12 mouse cellular contexts compared by ENCODE assay signal in genomic region chr17:14912420-14912819, GRCm38 (mm10). TPM values are rescaled to one million over a fixed set of nuclear protein-coding genes. Genes with fewer than 3 reads are reported as not detected.
DNase-seq lines count a peak whose midpoint lies in the region; ATAC-seq and TF ChIP-seq lines count a peak whose summit lies in the region.
"Had no signal": no experiment of that assay in that cellular context is flagged by ENCODE, and none has a peak within 500 bp of the region (broad histone marks: within the 10 kb centered on the region; RNA-seq: fewer than 3 reads in every experiment).

No protein-coding gene starts in this region.

- TF ChIP-seq EP300 in lung, postnatal 0 days (IDR thresholded peaks at IDR 0.05): no peak

- H3K27me3 ChIP-seq in hindbrain, embryonic 11.5 days (ENCODE audit: control insufficient read depth, insufficient read depth, low read length): no peaks in the 10 kb centered on the region
- H3K27me3 ChIP-seq in hindbrain, embryonic 12.5 days: no peaks in the 10 kb centered on the region
- no peaks in the 10 kb centered on the region for H3K27me3 ChIP-seq in lung, postnatal 0 days (replicated peaks; ENCODE audit: insufficient read depth, low read length)
- H3K27me3 ChIP-seq: heart, embryonic 15.5 days had no signal

- H3K4me1 ChIP-seq in hindbrain, embryonic 11.5 days (replicated peaks; ENCODE audit: control insufficient read depth, insufficient read depth, low read length): no peaks in the 10 kb centered on the region
- H3K4me1 ChIP-seq in hindbrain, embryonic 12.5 days: no peaks in the 10 kb centered on the region
- H3K4me1 ChIP-seq in lung, postnatal 0 days (ENCODE audit: insufficient read depth, low read depth, low read length): no peaks in the 10 kb centered on the region
- peaks cover 6% of the 10 kb centered on the region for H3K4me1 ChIP-seq in bone marrow macrophage, adult 2 months (ENCODE audit: control insufficient read depth, insufficient read depth, low read length)
- H3K4me1 ChIP-seq: heart, embryonic 15.5 days had no signal

- no peaks in the 10 kb centered on the region for H3K36me3 ChIP-seq in hindbrain, embryonic 11.5 days (ENCODE audit: control insufficient read depth, insufficient read depth, low read length)
- H3K36me3 ChIP-seq in hindbrain, embryonic 12.5 days: no peaks in the 10 kb centered on the region
- no peaks in the 10 kb centered on the region for H3K36me3 ChIP-seq in lung, postnatal 0 days (ENCODE audit: insufficient read depth, low read length)
- H3K36me3 ChIP-seq: heart, embryonic 15.5 days had no signal

- no peak for ATAC-seq in hindbrain, embryonic 11.5 days (ENCODE audit: low FRiP score)
- ATAC-seq in hindbrain, embryonic 12.5 days (ENCODE audit: low FRiP score): no peak
- no peak for ATAC-seq in lung, postnatal 0 days
- ATAC-seq: forebrain, embryonic 14.5 days had no signal

- no peak overlapping the region for H3K27ac ChIP-seq in hindbrain, embryonic 11.5 days (ENCODE audit: low read depth, low read length)
- H3K27ac ChIP-seq in hindbrain, embryonic 12.5 days: no peak overlapping the region
- H3K27ac ChIP-seq in lung, postnatal 0 days (ENCODE audit: low read length): no peak overlapping the region
- no peak overlapping the region for H3K27ac ChIP-seq in bone marrow macrophage, adult 2 months (ENCODE audit: insufficient read depth, low read depth, low read length)
- H3K27ac ChIP-seq: heart, embryonic 15.5 days had no signal

- H3K4me3 ChIP-seq in hindbrain, embryonic 11.5 days (ENCODE audit: low read depth, low read length): no peak overlapping the region
- H3K4me3 ChIP-seq in hindbrain, embryonic 12.5 days: no peak overlapping the region
- no peak overlapping the region for H3K4me3 ChIP-seq in lung, postnatal 0 days (ENCODE audit: low read depth, low read length)
- no peak overlapping the region for H3K4me3 ChIP-seq in bone marrow macrophage, adult 2 months (ENCODE audit: insufficient read depth, low read length)
- H3K4me3 ChIP-seq: heart, embryonic 15.5 days had no signal

- no peak overlapping the region for H3K4me2 ChIP-seq in hindbrain, embryonic 11.5 days (replicated peaks; ENCODE audit: low read depth, low read length)
- no peak overlapping the region for H3K4me2 ChIP-seq in hindbrain, embryonic 12.5 days (replicated peaks)
- no peak overlapping the region for H3K4me2 ChIP-seq in lung, postnatal 0 days (replicated peaks; ENCODE audit: low read depth, low read length)
- H3K4me2 ChIP-seq: heart, embryonic 15.5 days had no signal

- no peak overlapping the region for H3K9ac ChIP-seq in hindbrain, embryonic 11.5 days (ENCODE audit: low read depth, low read length)
- H3K9ac ChIP-seq in hindbrain, embryonic 12.5 days: no peak overlapping the region
- no peak overlapping the region for H3K9ac ChIP-seq in lung, postnatal 0 days (replicated peaks; ENCODE audit: low read depth)
- H3K9ac ChIP-seq: heart, embryonic 15.5 days had no signal

- no peak for TF ChIP-seq POLR2A in bone marrow macrophage, adult 2 months (IDR thresholded peaks at IDR 0.05; ENCODE audit: borderline replicate concordance, low read depth, low read length)

- H3K9me3 ChIP-seq in hindbrain, embryonic 11.5 days (ENCODE audit: control insufficient read depth, low read length): no peaks in the 10 kb centered on the region
- H3K9me3 ChIP-seq in hindbrain, embryonic 12.5 days (replicated peaks): no peaks in the 10 kb centered on the region
- H3K9me3 ChIP-seq in lung, postnatal 0 days (ENCODE audit: low read length): no peaks in the 10 kb centered on the region
- H3K9me3 ChIP-seq: heart, embryonic 15.5 days had no signal

- 54% methylated on average over 6 of the region's 6 CpGs for WGBS in hindbrain, embryonic 11.5 days
- WGBS in hindbrain, embryonic 12.5 days: 50% methylated on average over 6 of the region's 6 CpGs
- WGBS in lung, postnatal 0 days: 50% methylated on average over 6 of the region's 6 CpGs

- peak; percentile 53 for TF ChIP-seq CTCF in lung, postnatal 0 days (IDR thresholded peaks at IDR 0.05)
- TF ChIP-seq CTCF in bone marrow macrophage, adult 2 months (IDR thresholded peaks at IDR 0.05; ENCODE audit: low read depth, low read length): peak; percentile 31; the same call in 1 of the 2 replicates

- DNase-seq in hindbrain, embryonic 11.5 days (ENCODE audit: low spot score): peak; percentile 31
- no peak for DNase-seq in lung, postnatal 0 days (ENCODE audit: low spot score)
- DNase-seq in lung, adult 18-20 months: no peak
- peak; percentile 29 for DNase-seq in retina, postnatal 1 day
- DNase-seq in cerebellum, postnatal 4 days (ENCODE audit: low spot score in 2 of 2): no peak
- no peak for DNase-seq in urinary bladder, postnatal 4 days (ENCODE audit: low spot score in 2 of 2)
- DNase-seq: cerebellum, adult 9-10 months; lung, postnatal 14 days had no signal

RNA-seq across cellular contexts. Expression of gene Wdr27, which starts 30.5 kb away (rescaled TPM):
- 6.0 and 6.2 TPM in 2 replicates for polyA plus RNA-seq in hindbrain, embryonic 11.5 days (2014; fragmentation: Nextera tagmentation; extraction: Ambion mirVana)
- polyA plus RNA-seq in hindbrain, embryonic 12.5 days (2016; fragmentation: Nextera tagmentation; extraction: Ambion mirVana): 7.0 and 8.5 TPM in 2 replicates
- polyA plus RNA-seq in lung, postnatal 0 days (2015; fragmentation: Nextera tagmentation; extraction: Ambion mirVana): 16.7 and 18.5 TPM in 2 replicates
- polyA plus RNA-seq in bone marrow macrophage, adult 2 months (2012; ENCODE audit: insufficient read depth, insufficient read length, missing spikeins): 1.9 and 3.8 TPM in 2 replicates

RNA-seq across cellular contexts. Expression of gene 1600012H06Rik, which starts 30.6 kb away (rescaled TPM):
- polyA plus RNA-seq in hindbrain, embryonic 11.5 days (2014; fragmentation: Nextera tagmentation; extraction: Ambion mirVana): 34.9 and 39.4 TPM in 2 replicates
- 37.5 and 39.5 TPM in 2 replicates for polyA plus RNA-seq in hindbrain, embryonic 12.5 days (2016; fragmentation: Nextera tagmentation; extraction: Ambion mirVana)
- polyA plus RNA-seq in lung, postnatal 0 days (2015; fragmentation: Nextera tagmentation; extraction: Ambion mirVana): 44.0 and 45.4 TPM in 2 replicates
- polyA plus RNA-seq in bone marrow macrophage, adult 2 months (2012; ENCODE audit: insufficient read depth, insufficient read length, missing spikeins): 39.2 and 42.5 TPM in 2 replicates

RNA-seq across cellular contexts. Expression of gene Phf10, which starts 48.7 kb away (rescaled TPM):
- 32.0 and 39.2 TPM in 2 replicates for polyA plus RNA-seq in hindbrain, embryonic 11.5 days (2014; fragmentation: Nextera tagmentation; extraction: Ambion mirVana)
- polyA plus RNA-seq in hindbrain, embryonic 12.5 days (2016; fragmentation: Nextera tagmentation; extraction: Ambion mirVana): 22.2 and 24.9 TPM in 2 replicates
- polyA plus RNA-seq in lung, postnatal 0 days (2015; fragmentation: Nextera tagmentation; extraction: Ambion mirVana): 32.5 and 34.9 TPM in 2 replicates
- polyA plus RNA-seq in bone marrow macrophage, adult 2 months (2012; ENCODE audit: insufficient read depth, insufficient read length, missing spikeins): 63.5 and 66.4 TPM in 2 replicates

Comparison
In these comparisons a context has a peak if more than half of its experiments do, and no peak if none do; other contexts are left out.
1. DNase-seq: peak in hindbrain, embryonic 11.5 days (single experiment) and retina, postnatal 1 day (single experiment); none in lung, postnatal 0 days (single experiment), lung, adult 18-20 months (0 of 2), cerebellum, postnatal 4 days (0 of 2) and urinary bladder, postnatal 4 days (0 of 2).